Mouse (Mus musculus) CH12.LX (cell line): ENCODE results near the gene Camk2b.

Source experiments
- CTCF ChIP-seq, 2 experiments: IDR thresholded peaks in 1 of 2; conservative IDR thresholded peaks in 1 of 2; 2 replicates each; pipeline ENCODE4 v1.5.1; 2011 to 2012; ENCODE audit warnings: low read depth in 2 of 2, low read length in 2 of 2, improper control_type of control experiment in 1 of 2, inconsistent platforms in 1 of 2, mild to moderate bottlenecking in 1 of 2, moderate library complexity in 1 of 2
- SMC3 ChIP-seq: IDR thresholded peaks from 2 replicates; pipeline ENCODE4 v1.6.1; 2011; ENCODE audit warnings: low read depth, low read length, improper control_type of control experiment
- TBP ChIP-seq: conservative IDR thresholded peaks from 2 replicates; pipeline ENCODE4 v1.6.1; 2011; ENCODE audit warnings: low read depth, low read length, improper control_type of control experiment

- TF ChIP-seq CTCF (conservative IDR thresholded peaks at IDR 0.05 in 1 of 2, IDR thresholded peaks at IDR 0.05 in 1 of 2; ENCODE audit: low read depth in 2 of 2, low read length in 2 of 2): no peak
- no peak for TF ChIP-seq TBP
- no peak for TF ChIP-seq SMC3
Measured at GRCm38 (mm10) chr11:6037198-6037597, 29.0 kb downstream of the Camk2b start.
